Mouse (Mus musculus): ENCODE results near the gene Stra6. TPM values are rescaled to one million over a fixed set of nuclear protein-coding genes. Genes with fewer than 3 reads are reported as not detected.

Gene Stra6
- polyA plus RNA-seq, 3 experiments from 2014 or later, result 4.0 to 5.3 TPM; not detected in 1

DNA sequence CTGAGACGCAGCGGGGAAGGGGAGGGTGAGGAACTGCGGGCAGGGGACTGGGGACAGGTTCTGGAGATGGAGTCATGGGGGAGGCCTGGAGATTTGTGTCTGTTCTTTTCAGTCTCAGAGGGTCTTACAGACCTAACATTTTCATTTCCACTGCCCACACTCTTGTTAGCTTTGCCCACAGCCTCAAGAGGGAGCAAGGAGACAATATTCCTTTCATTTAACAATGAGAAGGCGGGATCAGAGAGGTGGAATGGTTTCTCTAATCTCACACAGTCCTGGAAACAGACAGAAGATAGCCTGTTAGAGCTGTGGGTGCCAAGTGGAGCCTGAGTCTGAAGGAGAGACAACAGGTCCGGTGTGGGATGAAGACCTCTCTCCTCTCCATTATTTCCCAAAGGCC is 11.7 kb upstream of the Stra6 start:
- no peak for ATAC-seq

DNA sequence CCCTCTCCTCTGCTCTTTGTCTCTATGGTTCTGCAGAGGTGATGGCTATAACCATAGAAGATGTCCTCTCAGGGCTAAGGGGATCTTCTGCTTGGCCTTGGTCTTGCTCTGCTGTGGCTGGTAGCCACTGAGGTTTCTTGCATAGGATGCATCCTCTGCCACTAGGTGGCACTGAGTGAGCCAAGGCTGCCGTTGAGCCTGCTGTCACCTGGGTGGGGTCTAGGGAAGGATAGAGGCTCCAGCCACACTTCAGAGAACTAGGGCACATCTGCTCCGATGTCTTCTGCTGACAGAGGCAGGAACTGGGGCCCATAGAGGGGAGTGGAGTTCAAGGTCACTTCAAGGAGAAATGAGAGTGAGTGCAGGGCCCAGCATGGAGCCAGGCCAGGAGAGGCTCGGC is 10.5 kb upstream of the Stra6 start:
- no peak for ATAC-seq

DNA sequence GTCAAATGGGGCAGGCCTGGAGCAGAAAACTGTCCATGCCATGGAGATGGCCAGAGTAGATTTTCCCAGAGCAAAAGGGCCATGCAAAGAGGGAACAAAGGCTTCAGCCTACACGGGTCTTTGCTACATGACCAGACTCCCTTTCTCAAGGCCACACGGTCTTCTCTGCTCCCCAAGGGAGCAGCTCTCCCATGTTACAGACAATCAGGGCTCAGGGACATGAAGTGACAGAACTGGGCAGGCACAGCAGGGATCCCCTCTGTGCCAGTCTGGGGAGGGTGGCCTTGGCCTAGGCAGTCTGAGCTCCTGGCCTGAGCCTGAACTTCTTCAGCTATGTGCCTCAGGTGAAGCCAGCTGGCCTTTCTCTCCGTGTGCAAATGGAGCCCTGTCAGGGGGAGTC is 10.0 kb upstream of the Stra6 start:
- no peak for ATAC-seq

DNA sequence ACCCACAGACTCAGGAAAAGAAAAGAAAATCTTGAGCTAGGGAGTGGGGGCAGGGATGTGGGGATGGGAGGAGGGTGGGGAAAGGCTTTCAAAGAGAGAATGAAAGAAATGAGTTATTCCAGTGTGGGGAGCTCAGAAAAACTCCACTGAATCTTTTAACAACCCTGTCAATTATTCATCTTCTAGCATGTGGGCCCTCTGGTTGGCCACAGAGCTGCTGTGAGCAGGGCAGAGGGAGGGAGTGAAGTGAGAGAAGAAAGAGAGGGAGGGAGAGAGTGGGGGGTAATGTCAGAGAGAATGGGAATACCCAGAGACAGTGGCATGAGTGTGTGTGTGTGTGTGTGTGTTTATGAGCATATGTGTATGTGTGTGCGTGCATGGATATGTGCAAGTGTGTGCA is 9.6 kb upstream of the Stra6 start:
- no peak for ATAC-seq

DNA sequence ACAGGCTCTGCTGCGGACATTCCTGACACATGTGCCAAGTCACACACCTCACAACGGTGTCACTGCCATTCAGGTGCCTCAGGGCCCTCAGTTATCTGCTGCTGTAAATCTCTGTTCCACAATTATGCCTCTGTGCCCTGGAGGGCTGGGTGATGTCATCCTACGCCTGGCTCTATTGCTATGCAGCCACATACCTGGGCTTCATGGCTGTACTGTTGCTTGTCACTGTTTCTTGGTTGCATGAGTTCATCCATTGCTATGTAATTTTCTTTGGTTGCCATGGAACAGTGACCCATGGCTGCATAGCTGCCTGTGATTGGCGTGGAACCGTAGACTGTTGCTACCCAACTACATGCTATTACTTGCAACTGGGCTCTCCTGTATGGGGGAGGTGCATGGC is 7.9 kb upstream of the Stra6 start:
- ATAC-seq, result no peak

DNA sequence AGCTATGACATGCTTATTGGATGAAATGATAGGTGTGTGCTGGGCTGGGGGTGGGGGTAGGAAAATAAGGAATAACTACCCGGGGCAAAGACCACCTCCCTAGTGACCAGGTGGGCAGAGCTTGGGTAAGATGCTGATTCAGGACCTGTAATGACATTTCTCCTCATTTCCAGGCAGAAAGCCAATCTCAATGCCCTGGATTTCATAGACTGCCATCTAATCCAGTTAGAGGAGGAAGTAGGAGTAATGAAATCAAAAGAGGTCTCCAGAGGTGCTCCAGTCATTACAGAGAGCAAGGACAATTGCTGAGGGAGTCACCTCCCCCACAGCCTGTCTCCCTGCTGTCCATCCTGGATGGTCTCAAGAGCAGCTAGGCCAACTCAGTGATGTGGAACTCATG is 3.7 kb upstream of the Stra6 start:
- ATAC-seq, result no peak

DNA sequence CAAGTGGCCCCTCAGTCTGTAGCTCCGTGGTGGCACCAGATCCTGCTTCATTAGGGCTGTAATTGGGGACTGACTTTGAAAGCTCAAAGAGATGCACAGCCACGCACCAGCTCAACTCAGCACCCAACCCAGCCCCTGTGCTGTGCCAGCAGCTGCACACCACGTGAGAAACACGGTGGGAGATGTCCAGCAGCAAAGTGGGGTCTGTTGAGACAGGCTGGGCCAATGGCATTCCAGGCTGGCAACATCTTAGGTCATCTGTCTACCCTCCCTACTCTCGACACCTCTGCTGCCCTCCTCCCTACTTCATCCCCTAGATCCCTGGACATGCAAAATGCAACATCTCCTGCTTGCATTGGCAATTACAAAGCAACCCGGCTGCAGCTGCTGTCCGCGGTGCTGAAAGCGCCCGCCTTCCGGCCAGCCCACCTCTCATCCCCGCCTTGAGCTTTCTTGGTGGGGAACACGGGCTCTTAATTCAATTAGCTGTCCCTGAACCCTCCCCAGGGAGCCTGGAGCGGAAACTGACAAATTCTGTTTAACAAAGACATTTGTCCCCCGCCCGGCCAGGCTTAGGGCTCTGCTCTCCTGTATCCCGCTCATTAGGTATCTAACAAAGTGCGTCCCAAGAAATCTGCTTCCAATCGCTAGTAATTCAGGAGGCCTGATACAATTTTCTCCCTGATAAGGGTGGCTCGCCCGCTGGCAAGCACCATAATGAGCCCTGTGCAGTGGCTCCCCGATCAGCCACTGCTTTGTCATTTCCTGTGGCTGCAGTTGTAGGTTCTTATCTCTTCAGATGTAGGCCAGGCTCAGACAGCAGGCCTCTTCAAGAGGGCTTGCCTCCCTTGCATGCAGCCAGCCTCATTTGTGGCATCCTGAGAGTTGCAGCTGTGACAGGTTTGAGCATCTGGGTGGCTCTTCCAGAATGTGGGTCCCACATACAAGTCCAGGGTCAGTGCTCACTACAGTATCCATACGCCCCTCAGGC is 2.6 kb upstream of the Stra6 start:
- no peak for ATAC-seq

DNA sequence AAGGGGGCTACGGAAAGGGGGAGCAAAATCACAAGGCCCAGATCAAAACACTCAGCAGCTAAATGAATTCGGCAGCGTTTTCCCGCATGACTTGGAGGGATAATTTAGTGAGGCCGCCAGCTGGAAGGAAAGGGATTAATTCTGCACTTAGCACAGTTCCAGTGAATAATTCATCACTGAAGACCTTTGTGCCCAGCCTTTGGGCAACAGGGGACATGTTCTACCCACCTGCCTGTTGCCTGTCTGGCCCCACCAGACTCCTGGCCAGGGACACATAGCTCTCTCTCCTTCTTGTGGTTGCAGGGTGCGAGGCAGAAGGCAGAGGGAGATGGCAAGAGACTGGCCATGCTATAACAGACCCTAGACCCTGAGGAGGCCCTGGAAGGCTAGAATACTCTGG is 1.9 kb downstream of the Stra6 start:
- no peak for ATAC-seq

DNA sequence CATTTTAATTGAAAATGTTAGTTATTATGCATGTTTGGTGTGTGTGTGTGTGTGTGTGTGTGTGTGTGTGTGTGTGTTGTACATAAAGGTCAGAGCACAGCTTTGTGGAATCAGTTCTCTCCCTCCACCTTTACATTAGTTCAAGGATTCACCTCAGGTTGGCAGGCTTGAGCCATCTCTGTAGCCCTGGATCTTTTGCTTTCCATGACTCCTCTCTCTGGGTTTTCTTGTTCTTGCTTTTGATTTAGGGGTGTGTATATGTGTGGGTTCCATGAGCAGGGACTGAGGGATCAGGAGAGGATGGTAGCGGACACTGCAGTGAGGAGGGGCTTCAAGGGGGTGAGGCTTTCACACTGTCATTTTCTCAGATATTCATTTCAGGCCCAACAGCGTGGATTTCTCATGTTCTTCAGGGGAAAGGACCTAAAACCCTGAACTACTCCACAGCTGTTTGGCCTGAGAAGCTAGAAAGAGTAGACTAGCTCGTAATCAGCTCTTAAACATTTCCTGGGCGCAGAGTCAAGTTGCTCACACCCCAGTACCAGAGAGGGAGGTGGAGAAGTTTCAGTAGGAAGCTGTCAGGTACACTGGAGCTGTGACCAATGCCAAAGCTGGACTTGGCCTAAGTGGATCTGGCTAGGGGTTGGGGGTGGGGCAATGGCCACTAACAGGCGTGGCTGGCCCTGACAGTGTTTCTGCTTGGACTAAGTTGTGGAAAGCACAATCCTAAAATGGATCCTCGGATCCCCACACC is 2.6 kb downstream of the Stra6 start:
- no peak for ATAC-seq

DNA sequence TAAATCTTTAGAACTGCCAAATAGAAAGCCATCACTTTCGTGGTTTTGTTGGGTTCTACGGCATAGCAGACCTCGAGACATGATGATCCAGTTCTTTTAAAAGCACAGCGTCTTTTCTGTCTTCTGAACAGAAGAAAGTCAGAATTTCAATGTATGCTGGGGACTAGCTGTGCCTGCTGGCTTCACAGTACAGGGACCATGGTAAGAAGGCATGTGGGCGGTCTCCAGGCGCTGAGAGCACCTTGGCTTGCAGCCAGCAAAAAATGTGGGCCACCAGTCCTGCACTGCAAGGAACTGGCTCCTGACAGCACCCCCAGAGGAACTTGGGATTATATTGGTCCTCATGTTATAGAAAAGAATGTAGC is 3.1 kb downstream of the Stra6 start:
- no peak for ATAC-seq

DNA sequence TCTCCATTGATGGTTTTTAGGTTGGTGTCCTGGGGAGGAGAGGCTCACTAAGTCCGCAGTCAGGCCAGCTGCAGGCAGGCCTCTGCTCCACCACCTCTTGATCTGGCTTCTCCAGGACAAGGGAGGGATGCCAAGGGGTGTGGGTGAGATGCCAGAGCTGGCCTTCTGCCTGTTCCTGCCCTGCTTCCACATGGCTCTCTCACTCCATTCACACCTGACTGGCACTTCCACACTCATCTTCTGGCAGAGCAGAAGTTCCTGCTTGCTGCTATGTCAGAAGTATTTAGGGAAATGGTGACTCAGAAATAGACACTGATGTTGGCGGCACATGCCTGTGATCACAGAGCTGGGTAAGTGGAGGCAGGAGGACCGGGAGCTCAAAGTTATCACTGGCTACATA is 4.0 kb downstream of the Stra6 start:
- no peak for ATAC-seq

DNA sequence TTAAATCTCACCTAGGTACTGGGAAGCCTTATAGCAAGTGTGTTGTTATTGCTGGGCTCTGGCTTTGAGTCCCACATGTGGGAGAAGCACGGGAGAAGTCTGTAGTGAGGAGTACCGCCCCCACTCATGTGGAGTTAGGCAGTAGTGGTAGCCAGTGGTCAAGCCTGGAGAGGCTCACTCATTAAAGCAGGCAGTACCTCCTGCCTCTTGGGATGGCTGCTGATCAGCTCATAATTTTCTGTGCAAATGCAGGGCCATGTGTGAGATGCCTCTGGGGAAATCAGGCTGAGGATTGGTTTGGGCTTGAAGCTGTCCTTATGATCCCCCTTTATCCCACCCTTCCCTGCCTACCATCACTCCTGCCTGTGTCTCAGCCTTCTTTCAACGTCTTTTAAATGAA is 11.0 kb downstream of the Stra6 start:
- ATAC-seq, result no peak

DNA sequence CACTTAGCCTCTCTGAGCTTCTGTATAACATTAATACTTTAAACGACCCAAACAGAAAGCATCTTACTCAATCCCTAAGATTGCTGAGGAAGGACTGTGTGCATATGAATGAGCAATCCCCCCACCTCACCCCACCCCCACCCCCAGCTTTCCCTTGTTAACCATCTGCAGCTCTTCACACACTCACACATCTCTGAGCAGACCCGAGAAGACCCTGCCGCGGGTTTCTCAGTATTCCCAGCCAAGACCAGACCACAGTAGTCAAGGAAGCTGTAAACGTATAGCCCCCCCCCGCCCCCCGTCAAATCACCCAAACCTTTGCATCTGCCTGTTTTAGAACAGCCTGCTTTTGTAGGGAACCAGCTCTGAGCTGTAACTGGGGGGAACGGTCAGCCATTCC is 21.0 kb downstream of the Stra6 start:
- no peak for ATAC-seq

DNA sequence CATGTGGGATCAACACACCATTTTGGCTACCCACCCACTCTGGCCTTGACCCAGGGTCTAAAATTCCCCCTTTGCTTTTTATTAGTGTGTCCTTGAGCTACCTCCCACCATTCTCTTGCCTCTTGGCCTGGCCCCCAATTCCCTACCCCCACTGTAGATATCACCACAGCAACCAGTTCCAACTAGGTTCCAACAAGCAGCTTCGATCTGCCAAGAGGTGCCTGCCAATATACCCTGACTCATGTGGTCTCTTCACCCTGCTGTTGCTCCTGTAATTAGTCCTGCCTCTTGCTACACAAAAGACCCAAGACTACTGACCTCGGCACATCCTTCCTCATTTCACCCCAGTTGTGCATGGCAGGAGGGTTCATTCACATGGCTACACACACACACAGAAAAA is 21.5 kb downstream of the Stra6 start:
- ATAC-seq, result no peak

DNA sequence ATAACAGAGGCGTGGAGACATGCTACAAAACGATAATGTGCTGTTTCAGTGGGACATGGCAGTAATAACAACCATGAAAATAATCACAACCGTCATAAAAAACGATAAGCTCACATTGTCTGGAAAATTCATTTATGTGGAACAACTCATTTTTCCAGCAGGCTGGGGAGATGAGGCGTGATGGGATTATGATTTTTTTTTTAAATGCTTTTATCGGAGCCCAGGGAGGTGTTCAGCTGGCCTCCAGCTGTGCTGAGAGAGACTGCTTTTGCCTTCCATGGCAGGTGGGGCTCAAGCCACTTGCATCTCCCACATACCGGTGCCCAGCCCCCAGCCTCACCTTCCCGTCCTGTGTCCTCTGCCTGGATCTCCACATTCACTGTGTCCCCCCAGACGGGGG is 22.6 kb downstream of the Stra6 start:
- ATAC-seq, result no peak

DNA sequence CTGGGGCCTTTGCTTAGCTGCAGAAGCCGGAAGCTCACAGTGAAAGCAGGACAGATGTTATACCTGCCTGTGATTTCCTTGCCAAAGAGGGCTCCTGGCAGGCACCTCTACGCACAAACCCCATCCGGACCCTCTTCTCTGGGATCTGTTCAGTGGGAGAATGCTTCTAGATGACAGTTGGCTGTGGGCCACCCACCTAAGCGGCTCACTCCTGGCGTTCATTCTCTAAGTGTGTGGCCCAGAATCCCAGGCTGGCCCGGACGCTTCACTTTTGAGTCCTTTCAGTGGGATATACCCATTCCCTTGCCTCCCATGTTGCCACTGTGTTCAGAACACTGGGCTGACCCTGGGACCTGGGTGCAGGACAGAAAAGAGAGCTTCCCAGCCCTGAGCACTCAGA is 23.3 kb downstream of the Stra6 start:
- no peak for ATAC-seq

DNA sequence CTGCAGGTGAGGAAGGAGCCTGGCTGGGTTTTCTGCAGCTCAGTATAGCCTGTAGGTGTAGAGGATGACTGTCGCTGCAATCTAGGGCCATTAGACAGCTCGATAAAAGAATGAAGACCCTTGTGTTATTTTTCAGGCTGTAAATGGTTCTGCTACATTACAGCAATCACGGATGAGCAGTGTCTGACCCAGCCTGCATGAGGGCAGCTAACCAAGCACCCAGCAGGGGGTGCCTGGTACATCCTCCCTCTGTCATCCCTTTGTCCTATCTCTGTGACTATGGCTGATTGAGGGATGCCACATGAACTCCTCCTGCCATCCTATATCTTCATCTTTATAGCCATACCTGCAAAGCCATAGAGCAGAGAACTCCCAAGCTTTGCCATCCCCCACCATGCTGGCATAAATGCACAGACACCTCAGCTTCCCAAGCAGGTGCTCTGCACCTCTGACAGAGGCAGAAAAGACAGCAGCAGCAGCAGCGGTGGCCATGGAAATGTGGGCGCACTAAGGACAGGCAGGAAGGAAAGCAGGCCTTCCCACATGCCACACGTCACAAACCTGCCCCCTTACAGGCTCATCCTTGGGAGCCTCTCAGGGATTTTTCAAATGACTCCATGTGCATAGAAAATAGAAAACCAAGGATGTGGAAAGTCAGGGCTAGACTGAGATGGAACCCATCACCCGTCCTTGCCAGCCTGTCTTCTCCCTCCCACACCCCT is 23.9 kb downstream of the Stra6 start:
- no peak for ATAC-seq

DNA sequence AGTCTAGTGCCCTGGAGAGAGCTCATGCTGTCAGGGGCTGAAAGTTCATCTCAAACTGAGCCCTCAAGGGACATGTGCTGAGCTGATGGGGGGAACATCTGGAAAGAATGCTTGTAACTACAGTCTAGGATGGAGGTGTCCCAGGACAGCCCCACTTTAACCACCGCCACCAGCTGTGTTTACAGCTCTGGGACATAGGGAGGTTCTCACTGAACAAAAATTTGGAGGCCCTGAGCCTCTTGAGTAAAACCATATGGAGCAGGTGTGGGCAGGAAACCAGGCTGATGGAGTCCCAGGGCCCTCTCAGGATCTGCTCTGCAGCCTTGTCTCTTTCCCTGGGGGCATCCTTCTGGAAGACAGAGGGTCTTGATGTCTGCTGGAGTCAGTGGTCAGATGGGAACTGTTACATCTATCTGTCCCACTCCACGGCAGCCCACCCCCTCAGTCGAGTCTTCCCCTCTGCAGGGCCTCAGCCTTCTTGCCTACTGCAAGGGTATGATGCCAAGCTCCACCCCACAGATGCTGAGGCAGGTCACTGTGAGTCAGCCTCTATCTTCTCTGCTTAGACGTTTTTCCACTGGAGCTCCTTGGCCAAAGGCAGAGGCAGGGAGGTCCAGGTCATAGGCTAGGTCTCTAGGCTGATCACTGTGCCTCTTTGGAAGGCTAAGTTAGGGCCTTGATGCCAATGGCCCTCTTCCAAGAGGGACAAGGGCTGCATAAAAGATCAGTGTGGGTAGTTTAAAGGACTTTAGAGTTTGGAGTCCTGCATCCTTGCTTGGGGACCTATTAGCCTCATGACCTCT is 28.2 kb downstream of the Stra6 start:
- no peak for ATAC-seq

DNA sequence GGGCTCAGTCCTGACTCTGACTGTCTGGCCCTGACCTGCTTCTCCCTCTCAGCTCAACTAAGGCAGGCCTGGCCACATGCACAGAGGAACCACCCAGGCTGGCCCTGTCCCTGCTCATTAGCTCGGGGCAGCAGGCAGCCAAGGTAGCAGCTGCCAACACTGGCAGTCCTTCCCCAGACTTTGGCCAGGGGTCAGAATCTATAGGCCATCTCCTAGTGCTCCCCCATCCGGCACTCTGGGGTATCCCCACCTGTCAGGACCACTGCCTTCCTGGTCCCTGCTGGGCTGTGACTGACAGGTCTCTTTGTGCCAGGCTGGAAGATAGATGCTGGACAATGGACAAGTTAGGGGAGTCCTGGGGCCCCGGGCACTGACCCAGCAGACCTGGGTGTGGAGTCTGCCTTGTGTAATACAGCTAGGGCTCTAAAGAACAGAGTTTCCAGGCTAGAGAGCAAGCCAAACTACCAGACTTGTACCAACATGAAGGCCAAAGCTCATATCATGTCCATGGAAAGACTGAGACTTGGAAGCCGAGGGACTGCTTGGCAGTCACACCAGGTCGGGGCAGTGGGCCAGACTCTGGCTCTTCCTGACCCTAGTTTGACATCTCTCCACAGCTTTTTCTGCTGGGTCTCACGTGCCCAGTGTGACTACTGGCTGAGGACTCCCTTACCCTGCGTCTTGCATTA is 29.1 kb downstream of the Stra6 start:
- ATAC-seq, result no peak

DNA sequence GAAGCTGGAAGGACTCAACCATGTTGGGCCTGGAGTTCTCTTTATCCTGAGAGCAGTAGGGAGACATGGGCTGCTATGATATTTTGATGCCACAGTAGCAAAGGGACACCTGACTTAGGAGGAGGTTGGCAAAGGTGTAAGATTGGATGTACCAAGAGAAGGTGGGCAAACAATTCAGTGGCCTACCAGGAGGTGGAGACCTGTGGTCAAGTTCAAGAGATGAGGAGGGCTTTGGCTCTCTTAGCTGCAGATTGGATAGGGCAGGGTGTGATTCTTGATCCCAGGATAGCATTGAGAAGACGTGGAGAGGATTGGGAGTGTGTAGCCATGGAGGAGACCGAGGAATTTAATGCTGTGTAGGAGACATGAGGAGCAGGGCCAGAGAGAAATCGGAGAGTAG is 30.2 kb downstream of the Stra6 start:
- no peak for ATAC-seq

DNA sequence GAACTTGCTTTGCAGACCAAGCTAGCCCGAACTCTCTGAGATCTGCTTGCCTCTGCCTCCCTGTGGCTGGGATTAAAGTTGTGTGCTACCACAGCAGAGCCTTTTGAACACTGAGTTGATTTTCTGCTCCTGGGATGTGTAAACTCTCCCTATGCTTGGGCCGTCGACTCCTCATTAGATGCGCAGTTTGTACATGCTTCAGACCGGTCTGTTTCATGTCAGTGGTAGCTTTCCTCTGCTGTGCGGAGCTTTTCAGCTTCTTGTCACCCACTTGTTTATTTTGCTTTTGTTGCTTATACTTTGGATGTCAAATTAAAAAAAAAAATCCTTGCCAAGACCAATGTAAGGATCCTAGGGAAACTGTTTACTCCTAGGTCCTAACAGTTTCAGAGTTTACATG is 32.4 kb downstream of the Stra6 start:
- ATAC-seq, result no peak
